Mouse (Mus musculus): ENCODE results near the gene Lrp6.

DNA sequence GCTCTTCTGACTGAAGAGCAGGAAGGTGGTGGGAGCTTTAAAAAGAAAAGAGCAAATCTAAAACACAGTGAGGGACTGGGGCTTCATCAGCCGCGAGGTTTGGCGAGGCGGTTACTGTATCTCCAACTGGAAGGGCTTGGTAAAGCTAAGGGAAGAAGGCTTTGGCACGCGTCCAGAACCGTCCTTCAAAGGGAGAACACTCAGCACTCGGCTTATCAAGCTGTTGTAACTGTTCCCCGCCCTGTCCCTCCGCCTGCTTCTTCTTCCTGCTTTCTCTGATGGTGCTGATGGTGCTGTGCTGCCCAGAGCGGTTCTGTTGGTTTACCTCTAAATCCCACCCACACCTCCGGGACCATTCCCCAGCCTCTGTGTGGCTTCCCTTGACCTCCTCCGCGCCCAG, 95.9 kb downstream of the Lrp6 start:
- TF ChIP-seq CTCF (IDR thresholded peaks at IDR 0.05; ENCODE audit: low read depth) (no peak), EP300 (IDR thresholded peaks at IDR 0.05; ENCODE audit: low read depth) (no peak)
